Mouse (Mus musculus) forebrain, embryonic 13.5 days (tissue): Measurements from ENCODE around the gene Gast. TPM values are rescaled to one million over a fixed set of nuclear protein-coding genes. Genes with fewer than 3 reads are reported as not detected.

Experiments used
- polyA plus RNA-seq: library from polyadenylated mRNA; unstranded; fragments of >200 nt; fragmentation: Nextera tagmentation; extraction: Ambion mirVana; gene quantifications from 2 replicates; pipeline ENCODE4 v1.2.1, GENCODE M21; 2015

Gast gene
- polyA plus RNA-seq, 1 experiment from 2014 or later, result 0.56 TPM

Other genes starting within 250 kb of the Gast start
- not detected in 2 replicates for gene Krt32, start 246.2 kb upstream of the Gast start, polyA plus RNA-seq
- gene Krt35, start 238.2 kb upstream of the Gast start, polyA plus RNA-seq, result not detected in 2 replicates
- gene Krt36, start 228.8 kb upstream of the Gast start, polyA plus RNA-seq, result not detected in 2 replicates
- gene Krt13, start 212.8 kb upstream of the Gast start, polyA plus RNA-seq, result not detected in 2 replicates
- 0.34 and 0.35 TPM in 2 replicates for gene Krt15, start 198.5 kb upstream of the Gast start, polyA plus RNA-seq
- gene Krt19, start 185.7 kb upstream of the Gast start, polyA plus RNA-seq, result 0.23 and 0.49 TPM in 2 replicates
- not detected in 2 replicates for gene Krt9, start 141.2 kb upstream of the Gast start, polyA plus RNA-seq
- 0.13 and 0.38 TPM in 2 replicates for gene Krt14, start 126.9 kb upstream of the Gast start, polyA plus RNA-seq
- gene Krt16, start 85.5 kb upstream of the Gast start, polyA plus RNA-seq, result not detected in 2 replicates
- 0.19 and 0.37 TPM in 2 replicates for gene Krt17, start 73.4 kb upstream of the Gast start, polyA plus RNA-seq
- gene Krt42, start 64.5 kb upstream of the Gast start, polyA plus RNA-seq, result not detected in 2 replicates
- 1,595 and 1,677 TPM in 2 replicates for gene Eif1, start 14.5 kb upstream of the Gast start, polyA plus RNA-seq
- 93.7 and 98.5 TPM in 2 replicates for gene Hap1, start 21.7 kb downstream of the Gast start, polyA plus RNA-seq
- gene Jup, start 63.4 kb downstream of the Gast start, polyA plus RNA-seq, result 37.1 and 42.8 TPM in 2 replicates
- gene P3h4, start 80.4 kb downstream of the Gast start, polyA plus RNA-seq, result 10.9 and 12.3 TPM in 2 replicates
- gene Fkbp10, start 81.3 kb downstream of the Gast start, polyA plus RNA-seq, result 15.5 and 16.3 TPM in 2 replicates
- 105 and 114 TPM in 2 replicates for gene Nt5c3b, start 107.4 kb downstream of the Gast start, polyA plus RNA-seq
- gene Klhl10, start 107.5 kb downstream of the Gast start, polyA plus RNA-seq, result 0.70 and 1.1 TPM in 2 replicates
- 12.1 and 12.2 TPM in 2 replicates for gene Klhl11, start 138.3 kb downstream of the Gast start, polyA plus RNA-seq
- gene Acly, start 193.6 kb downstream of the Gast start, polyA plus RNA-seq, result 251 and 271 TPM in 2 replicates
- 1.6 and 1.9 TPM in 2 replicates for gene Ttc25, start 211.2 kb downstream of the Gast start, polyA plus RNA-seq
- 20.1 and 20.8 TPM in 2 replicates for gene Cnp, start 240.5 kb downstream of the Gast start, polyA plus RNA-seq